Mouse (Mus musculus) thymus, postnatal 36 days (tissue): ENCODE measurements around the gene Polr2e.

ENCODE experiments used
- DNase-seq, 2 experiments: peaks; one replicate each; pipeline ENCODE4 v3.0.0; 2022; ENCODE audit warnings: mixed read lengths in 2 of 2

The Polr2e gene

DNA sequence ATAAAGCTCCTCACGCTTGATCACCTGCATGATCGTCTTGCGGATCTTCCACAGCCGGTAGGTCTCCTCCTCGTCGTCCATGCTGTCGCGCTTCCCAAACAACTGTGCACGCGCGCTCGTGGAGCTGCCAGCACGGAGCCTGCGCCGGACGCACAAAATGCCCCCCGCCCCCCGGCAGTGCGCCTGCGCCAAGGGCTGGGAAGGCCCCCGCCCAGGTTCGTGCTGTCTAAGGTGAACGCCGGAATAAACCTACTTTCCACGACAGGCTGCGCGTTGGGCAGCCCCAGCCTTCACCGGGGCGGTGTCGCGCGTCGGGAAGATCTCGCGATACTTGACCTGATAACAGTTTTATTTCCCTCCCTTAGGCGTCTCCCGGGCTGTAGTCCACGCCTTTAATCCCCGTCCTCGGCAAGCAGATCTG lies at the start of gene Polr2e:
Gene Polr2e (minus strand): TSS at position 237 of the 421 bp plus-strand sequence.
- peak; percentile 96 to 97 for DNase-seq

DNA sequence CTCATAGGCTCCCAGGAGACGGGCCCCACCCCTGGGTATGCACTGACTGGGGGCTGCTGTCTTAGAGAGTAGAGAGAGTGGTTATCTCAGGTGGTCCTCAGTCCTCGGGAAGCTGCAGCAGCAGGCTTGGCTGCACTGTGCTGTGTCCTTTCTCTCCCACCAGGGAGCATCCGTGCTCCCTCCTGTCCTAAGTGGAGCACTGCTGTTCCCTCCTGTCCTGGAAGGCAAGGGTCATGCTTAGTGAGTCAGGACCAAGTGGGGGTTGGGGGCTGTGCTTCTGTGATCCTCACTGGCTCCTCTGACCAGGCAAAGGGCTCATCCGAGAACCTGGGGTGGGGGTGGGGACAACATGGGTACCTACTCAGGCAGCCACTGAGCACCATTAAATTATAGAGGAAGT lies 49.6 kb upstream of the Polr2e start:
- no peak for DNase-seq

DNA sequence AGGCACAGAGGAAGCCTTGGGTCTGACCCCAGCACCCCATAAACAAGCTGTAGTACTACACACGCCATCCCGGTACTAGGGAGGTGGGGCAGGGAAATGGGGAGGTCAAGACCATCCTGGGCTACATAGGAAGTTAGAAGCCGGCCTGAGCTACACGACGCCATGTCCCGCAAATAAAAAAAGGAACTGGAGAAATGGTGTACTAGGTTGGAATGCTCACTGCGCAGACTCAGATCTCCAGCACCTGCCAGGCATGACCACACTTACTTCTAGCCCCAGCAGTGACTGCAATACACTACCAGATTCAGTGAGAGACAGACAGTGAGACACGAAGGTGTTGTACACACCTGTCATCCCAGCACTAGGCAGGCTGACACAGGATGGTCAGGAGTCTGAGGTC lies 47.9 kb upstream of the Polr2e start:
- DNase-seq = no peak

DNA sequence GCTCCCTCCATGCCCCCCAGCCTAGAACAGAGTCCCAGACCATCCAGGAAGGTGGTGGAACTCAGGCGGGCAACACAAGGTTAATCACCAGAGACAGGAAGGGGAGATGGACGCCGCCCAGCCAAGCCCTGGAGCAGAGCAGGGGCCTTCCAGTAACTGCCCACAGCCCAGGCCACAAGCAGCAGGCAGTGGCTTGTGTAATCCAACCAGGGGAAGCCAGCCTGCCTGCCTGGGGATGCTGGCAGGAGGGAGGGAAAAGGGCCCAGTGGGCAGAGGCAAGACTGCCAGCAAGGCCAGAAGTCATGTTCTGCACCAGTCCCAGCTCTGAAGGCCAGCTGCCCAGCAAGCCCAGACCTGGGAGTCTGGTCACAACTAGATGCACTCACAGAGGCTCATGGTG lies 47.3 kb upstream of the Polr2e start:
- no peak for DNase-seq

DNA sequence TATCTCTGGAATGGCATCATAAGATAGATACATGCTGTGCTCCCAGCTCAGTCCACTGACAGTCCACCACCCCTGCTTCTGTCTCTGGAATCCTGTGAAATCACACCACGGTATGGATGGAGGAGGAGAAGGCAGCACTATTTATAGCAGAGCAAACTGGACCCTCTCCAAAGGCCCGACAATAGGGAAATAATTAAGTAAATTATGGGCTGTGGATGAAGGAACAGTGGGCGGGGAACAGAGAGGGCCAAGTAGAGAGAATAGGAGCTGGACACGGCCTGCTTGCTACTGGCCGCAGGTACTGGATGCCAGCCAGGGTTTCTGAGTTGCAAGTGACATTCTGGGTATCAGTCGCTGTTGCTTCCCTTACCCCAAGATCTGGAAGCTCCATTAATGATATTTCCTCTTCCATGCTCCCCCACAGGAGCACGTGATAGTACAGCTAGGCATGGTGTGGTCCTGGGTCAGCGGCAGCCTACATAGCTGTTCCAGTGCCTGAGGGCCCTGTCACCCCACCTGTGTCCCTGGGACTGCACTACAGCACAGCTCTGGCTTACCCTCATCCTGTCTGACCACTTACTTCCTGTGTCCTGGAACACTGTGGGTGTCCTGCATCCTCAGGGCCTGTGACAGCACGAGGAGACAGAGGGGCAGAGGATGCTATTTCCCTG lies 45.4 kb upstream of the Polr2e start:
- no peak for DNase-seq

- DNase-seq = no peak
Observed at GRCm38 (mm10) chr10:80081075-80081474, 41.5 kb upstream of the Polr2e start.

DNA sequence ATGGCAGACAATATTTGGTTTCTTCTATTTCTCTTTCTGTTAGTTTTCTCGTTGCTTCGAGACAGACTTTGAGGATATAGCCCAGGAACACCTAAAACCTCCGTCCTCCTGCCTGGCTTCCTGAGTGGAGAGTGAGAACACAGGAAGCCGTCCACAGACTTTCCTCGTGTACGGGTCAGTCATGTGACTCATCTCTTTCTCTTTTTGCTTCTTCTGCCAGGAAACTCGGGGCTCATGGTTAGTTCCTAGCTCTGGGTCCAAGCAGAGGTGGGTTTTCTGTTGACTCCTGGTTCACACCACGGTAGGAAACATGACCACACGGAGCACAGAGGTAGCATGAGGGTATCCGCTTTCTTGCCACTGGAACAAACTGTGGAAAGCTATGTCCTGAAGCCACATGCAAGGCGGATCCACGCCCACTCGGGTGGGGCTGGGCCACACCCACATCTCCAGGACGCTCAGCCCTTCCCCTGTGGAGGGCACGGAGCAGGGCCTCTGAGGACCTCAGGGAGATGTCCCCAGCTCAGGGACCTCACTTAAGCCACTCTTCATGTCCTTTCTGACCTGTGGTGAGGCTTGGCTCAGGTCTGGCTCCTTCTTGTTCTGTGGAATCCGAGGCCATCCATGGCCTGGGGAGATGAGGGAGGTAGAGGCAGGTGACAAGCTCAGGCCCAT lies 40.9 kb upstream of the Polr2e start:
- no peak for DNase-seq

DNA sequence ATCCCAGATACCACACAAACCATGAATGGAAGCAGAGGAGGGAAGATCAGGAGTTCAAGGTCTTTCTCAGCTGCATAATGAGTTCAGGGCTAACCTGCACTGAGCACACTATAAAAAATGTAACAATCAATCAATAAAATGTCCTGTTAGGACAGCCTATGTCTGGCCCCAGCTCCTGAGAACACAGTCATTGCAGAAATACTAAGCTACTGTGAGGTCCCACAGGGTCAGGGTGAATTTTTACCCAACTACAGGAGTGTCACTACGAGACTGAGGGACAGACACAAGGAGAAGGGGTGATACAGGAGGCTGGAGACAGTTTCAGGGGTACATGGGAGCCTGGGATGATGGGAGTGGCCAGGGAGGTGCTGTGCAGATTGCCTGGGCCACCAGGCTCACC lies 38.8 kb upstream of the Polr2e start:
- no peak for DNase-seq

DNA sequence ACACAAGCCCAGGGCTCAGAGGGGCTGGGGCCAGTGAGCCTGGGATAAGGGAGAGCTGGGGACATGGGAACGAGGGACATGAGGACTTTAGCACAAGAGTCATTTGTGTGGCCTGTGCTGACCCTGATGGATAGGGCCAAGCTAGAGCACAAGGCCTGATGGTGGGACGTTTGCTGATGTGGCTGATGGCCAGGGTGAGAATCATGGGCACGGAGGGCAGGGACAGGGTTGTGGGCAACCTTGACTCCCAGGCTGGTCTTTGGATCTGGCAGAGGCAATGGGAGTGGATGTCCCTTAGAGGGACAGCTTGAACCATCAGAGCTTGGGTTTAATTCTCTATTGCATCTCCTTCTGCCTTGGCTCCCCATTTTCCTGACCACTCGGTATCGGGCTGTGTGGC lies 37.7 kb upstream of the Polr2e start:
- no peak for DNase-seq

GRCm38 (mm10) chr10:80076386-80076785 lies 36.8 kb upstream of the Polr2e start:
- no peak for DNase-seq

DNA sequence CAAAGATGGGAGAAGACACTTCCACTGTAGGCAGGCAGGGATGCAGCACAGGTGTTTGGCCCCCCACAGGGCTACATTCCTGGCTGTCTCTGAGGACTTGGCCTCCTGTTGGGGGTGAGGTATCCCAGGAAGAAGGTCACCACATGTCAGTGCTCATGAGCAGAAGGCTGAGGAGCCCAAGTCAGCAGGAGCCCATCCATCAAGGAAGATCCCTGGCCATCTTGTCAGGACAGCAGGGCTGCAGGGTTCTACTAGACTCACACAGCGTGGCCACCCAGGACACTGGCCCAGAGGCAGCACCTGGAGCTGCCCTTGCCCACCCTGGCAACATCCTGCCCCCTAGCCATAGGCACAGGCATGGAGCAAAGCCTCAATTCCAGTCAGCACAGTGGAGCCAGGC lies 36.3 kb upstream of the Polr2e start:
- no peak for DNase-seq

- DNase-seq = peak; percentile 75 to 82
Observed at GRCm38 (mm10) chr10:80074813-80075601, 35.4 kb upstream of the Polr2e start.

DNA sequence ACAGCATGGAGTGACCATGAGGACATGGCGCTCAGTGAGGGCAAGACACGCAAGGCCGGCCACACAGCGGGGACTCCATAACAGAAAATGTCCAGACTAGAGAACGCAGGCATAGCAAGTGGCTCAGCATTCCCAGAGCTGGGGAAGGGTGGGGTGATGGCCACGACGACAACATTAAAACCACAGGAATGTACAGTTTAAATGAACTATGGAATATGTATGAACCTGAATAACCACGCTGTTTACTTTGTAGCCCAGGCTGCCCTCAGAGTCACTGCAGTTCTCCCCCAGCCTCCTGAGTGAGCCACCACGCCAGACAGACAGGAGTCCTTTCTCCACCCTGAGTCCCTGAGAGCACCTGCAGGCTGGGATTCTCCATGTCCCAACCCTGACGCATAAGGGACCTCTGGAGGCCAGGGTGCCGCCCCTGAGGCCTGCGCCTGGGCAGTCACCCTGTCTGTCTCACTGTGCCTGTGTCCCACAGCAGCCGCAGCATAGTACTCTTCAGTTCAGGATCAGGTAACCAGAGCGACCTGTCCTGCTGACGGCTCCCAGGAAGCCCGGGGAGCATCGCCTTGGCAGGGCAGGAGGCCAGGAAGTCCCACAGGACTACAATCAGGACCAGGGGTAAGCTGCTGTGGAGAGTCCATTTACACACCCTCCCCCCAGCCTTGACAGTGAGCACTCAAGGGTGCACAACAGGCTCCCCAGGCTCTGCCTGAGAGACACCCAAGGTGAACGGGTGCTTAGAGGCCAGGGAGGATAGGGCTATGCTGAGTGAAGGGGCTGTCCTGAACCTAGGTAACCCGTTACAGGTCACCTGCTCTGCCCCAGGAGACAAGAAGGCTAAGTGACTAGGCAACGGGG lies 33.3 kb upstream of the Polr2e start:
- DNase-seq = no peak

DNA sequence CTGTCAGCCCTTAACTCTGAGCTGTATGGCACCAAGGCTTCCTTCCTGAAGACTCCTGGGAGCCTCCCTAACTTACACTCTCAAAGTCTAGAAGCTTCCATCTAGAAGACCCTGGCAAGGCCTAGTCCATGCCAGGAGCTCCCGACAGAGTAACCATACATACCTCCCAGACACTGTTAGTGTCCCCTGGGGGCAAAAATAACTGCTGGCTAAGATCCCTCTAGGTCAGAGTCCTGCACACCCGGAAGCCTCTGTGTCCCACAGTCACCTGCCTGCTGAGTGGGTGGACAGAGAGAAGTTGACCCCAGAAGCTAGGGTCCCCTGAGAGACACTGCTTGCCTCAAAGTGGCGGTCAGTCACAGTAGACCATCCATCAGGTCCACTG lies 31.9 kb upstream of the Polr2e start:
- no peak for DNase-seq

DNA sequence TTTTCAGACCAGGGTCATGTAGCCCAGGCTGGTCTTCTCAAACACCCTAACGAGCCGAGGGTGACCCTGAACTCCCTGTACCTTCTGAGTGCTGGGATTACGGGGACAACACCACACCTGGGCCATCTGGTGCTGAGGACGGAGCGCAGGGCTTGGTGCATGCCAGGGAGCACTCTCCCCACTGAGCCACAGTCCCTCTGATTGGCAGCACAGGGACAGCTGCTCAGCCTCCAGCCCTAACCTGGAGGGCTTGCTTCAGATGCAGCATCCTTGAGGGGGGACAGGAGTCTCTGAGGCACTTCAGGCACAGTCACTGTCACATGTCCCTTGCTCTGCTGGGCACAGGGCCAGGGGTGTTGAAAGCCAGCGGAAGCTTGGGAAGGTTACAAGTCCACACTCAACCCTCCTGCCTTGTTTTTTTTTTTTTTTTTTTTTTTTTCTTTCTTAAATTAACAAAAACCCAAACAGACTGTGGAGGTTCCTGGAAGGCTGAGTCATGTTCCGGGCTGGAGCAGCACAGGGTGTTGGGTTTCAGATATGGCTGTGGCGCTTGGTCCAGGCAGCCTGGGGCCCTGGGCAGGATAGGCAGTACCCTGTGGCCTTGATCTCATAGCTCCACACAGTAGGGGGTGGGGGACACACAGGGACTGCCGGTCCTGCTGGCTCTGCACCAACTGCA lies 31.4 kb upstream of the Polr2e start:
- no peak for DNase-seq

DNA sequence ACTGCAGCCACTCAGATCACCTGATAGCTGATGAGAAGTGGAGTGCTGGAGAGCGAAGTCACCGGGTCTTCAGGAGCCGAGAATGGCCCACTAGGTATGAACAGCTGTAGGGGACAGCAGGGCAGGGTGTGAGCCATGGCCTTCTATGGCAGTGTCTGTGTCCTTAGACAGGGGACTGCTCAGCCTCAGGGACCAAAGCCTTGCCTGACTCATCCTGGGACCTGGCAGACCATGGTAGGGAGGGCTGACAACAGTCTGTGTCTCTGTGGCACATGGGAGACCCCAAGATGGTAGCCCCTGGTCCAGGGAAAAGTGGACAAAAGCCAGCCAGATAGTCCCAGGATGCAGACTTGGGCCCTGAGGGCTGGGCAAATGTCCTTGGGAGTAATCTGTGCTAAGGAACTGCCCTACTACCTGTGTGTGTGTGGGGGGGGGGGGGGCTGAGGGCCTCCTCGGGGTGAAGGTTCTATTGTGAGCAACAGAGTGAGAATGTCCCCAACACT lies 30.4 kb upstream of the Polr2e start:
- no peak for DNase-seq

DNA sequence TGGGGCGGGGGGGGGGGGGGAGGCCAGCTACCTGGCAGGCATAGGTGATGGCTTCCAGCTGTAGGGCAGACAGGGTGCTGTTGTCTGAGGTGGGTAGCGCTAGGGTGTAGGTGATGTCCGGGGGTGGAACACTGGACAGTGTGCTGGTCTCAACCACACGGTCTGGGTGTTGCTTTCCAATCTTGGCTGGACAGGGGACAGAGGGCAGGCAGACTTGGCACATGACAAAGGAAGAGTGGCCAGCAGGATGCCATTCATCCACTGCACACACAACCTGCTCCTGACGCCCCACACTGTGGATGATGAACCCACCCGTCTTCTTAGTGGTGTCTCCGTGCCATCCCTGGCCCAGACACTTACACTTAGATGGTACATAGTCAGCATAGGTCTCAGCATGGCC lies 29.7 kb upstream of the Polr2e start:
- DNase-seq = no peak

DNA sequence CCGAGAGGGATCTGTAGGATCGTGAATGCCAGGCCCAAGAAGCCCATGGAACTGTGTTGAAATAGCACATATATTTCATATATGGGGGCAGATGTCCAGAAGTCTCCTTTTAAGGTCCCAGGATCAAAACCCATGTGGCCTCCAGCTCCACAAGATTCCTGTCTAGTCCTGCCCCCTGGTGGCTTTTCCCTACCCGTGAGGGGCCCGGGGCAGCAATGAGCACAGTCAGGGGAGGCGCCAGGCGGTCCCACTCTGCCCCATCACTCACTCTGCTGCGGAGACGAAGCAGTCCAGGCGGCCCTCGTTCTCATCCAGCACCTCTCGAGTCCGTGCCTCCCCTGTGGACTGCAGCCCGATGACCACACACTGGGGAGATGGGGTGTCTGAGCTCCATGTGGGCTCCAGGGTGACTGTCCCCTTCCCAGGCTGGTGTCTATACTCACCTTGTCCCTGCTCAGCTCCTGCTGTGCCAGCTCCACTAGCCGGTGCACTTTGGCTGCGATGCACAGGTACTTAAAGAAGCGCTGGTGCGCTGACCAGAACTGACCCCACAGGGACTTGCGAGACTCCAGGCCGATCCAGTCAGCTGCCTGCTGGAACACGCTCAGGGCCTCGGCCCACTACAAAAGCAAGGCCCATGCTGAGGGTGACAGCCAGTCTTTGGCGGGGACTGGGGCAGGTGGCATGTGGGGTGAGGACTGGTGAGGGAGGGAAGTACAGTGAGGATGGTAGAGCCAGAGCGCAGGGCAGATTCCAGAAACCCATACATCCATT lies 24.5 kb upstream of the Polr2e start:
- DNase-seq = peak; percentile 32 to 44

DNA sequence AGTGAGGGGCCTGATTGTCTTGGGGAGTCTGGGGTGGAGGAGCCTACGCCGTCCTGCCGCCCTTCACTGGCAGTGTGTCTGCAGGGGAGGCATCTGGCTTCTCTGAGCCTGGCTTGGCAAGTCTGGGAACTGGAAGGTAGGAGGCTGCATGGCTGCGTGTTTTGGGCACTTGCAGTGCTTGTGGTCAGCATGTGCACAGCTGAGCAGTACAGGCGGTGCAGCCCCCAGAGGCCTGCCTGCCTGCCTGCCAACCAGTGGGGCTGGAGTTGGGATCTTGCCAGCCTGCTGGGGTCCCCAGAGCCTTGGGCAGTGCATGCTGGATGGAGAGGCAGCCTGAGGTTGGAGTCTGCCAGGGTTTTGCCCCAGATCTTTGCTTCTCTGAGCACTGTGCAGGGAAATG lies 23.5 kb upstream of the Polr2e start:
- no peak for DNase-seq

DNA sequence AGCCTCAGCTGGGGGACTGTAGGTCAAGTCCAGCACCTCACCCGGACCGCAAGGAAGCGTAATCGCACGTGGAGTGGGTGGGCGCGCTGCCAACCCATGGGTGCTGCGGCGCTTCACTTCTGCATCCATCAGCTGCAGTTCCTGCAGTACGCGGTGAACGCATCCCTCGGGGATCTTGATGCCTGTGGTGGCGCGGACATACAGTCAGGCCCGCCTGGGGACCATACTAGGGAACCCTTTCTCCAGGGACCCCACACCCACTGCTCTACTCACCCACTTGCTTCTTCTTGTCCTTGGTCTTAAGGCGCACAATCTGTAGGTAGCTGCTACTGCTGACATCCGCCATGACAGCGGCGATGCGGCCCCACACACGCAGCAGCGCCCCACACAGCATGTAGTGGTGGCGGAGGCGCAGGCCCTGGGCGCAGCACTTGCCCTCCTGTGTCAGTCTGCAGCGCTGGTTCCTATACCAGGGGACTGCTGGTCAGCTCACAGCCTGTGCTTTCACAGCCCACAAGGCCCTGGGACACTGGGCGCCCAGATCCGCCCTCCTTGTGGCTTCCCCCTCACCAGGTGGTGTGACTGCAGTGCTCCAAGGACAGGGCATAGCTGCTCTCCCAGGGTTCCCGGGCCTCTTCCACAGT lies 18.2 kb upstream of the Polr2e start:
- no peak for DNase-seq
